Mouse (Mus musculus) ovary, adult 18-20 months (tissue): ENCODE results near the gene Nsun2.
"Not testable (repeated sequence)": the region's sequence is repeated elsewhere in the genome, so short reads cannot be mapped to it uniquely, and the experiment has no call there.

Experiments used
- DNase-seq: peaks from one replicate; pipeline ENCODE4 v3.0.0; 2022; ENCODE audit warnings: low spot score, mixed read lengths

Nsun2 gene

GRCm38 (mm10) chr13:69554255-69554654 is 20.7 kb downstream of the Nsun2 start:
- DNase-seq = no peak

- DNase-seq = no peak
Measured at GRCm38 (mm10) chr13:69555045-69555444, 21.5 kb downstream of the Nsun2 start.

GRCm38 (mm10) chr13:69555957-69556482 is 22.5 kb downstream of the Nsun2 start:
- DNase-seq = no peak

- no peak for DNase-seq
Measured at GRCm38 (mm10) chr13:69556728-69557127, 23.2 kb downstream of the Nsun2 start.

- DNase-seq = no peak
Measured at GRCm38 (mm10) chr13:69558098-69558660, 24.6 kb downstream of the Nsun2 start.

- DNase-seq = no peak
Measured at GRCm38 (mm10) chr13:69559291-69559961, 25.9 kb downstream of the Nsun2 start.

- DNase-seq = no peak
Measured at GRCm38 (mm10) chr13:69562004-69562403, 28.5 kb downstream of the Nsun2 start.

- DNase-seq = no peak
Measured at GRCm38 (mm10) chr13:69562654-69563574, 29.4 kb downstream of the Nsun2 start.

GRCm38 (mm10) chr13:69563905-69564304 is 30.4 kb downstream of the Nsun2 start:
- DNase-seq = no peak

GRCm38 (mm10) chr13:69564573-69564972 is 31.0 kb downstream of the Nsun2 start:
- DNase-seq = no peak

- not testable (repeated sequence) for DNase-seq
Measured at GRCm38 (mm10) chr13:69565401-69565800, 31.9 kb downstream of the Nsun2 start.

GRCm38 (mm10) chr13:69569201-69569600 is 35.7 kb downstream of the Nsun2 start:
- DNase-seq = no peak

- DNase-seq = no peak
Measured at GRCm38 (mm10) chr13:69572594-69572993, 39.0 kb downstream of the Nsun2 start.

- no peak for DNase-seq
Measured at GRCm38 (mm10) chr13:69576676-69577075, 43.1 kb downstream of the Nsun2 start.

GRCm38 (mm10) chr13:69577181-69577834 is 43.8 kb downstream of the Nsun2 start:
- no peak for DNase-seq

GRCm38 (mm10) chr13:69582411-69582810 is 48.9 kb downstream of the Nsun2 start:
- DNase-seq = no peak

- no peak for DNase-seq
Measured at GRCm38 (mm10) chr13:69583591-69583990, 50.0 kb downstream of the Nsun2 start.

- no peak for DNase-seq
Measured at GRCm38 (mm10) chr13:69585828-69586227, 52.3 kb downstream of the Nsun2 start.

- no peak for DNase-seq
Measured at GRCm38 (mm10) chr13:69586337-69586736, 52.8 kb downstream of the Nsun2 start.

GRCm38 (mm10) chr13:69587849-69588248 is 54.3 kb downstream of the Nsun2 start:
- no peak for DNase-seq

GRCm38 (mm10) chr13:69588263-69588662 is 54.7 kb downstream of the Nsun2 start:
- no peak for DNase-seq

GRCm38 (mm10) chr13:69591338-69591737 is 57.8 kb downstream of the Nsun2 start:
- DNase-seq = no peak
